Mouse (Mus musculus) intestine, embryonic 16.5 days (tissue): Measurements from ENCODE around the gene Mgst2. TPM values are rescaled to one million over a fixed set of nuclear protein-coding genes. Genes with fewer than 3 reads are reported as not detected.
A peak's percentile ranks its signal among the peaks of the same experiment; 100 is the strongest.

Experiments used
- ATAC-seq: fragments of 200-750 bp; cut with Nextera tagmentation; 2 replicates; pipeline ENCODE4 v1.8.0; 2017; ENCODE audit warnings: moderate TSS enrichment, moderate library complexity
- H3K27ac ChIP-seq: fragments of 300-500 bp; sonication (generic); 2 replicates; pipeline ENCODE4 v1.5.1; 2014; ENCODE audit warnings: mild to moderate bottlenecking, low read length
- H3K27me3 ChIP-seq: fragments of 300-500 bp; sonication (generic); replicated peaks from 2 replicates; pipeline ENCODE4 v1.6.1; 2014; ENCODE audit warnings: low read length, control low read depth, mixed read lengths; ENCODE audit not compliant: control insufficient read depth, insufficient read depth
- H3K36me3 ChIP-seq: fragments of 300-500 bp; sonication (generic); 2 replicates; pipeline ENCODE4 v1.6.1; 2014; ENCODE audit warnings: low read length, control low read depth; ENCODE audit not compliant: control insufficient read depth, insufficient read depth
- H3K4me1 ChIP-seq: fragments of 300-500 bp; sonication (generic); 2 replicates; pipeline ENCODE4 v1.6.1; 2014; ENCODE audit warnings: low read length, control low read depth, mixed read lengths; ENCODE audit not compliant: control insufficient read depth, insufficient read depth
- H3K4me2 ChIP-seq: fragments of 300-500 bp; sonication (generic); 2 replicates; pipeline ENCODE4 v1.6.1; 2014; ENCODE audit warnings: low read depth, low read length, control low read depth
- H3K4me3 ChIP-seq: fragments of 300-500 bp; sonication (generic); 2 replicates; pipeline ENCODE4 v1.5.1; 2014; ENCODE audit warnings: mild to moderate bottlenecking, low read length
- H3K9ac ChIP-seq: fragments of 300-500 bp; sonication (generic); 2 replicates; pipeline ENCODE4 v1.6.1; 2014; ENCODE audit warnings: low read depth, low read length
- H3K9me3 ChIP-seq: fragments of 300-500 bp; sonication (generic); 2 replicates; pipeline ENCODE4 v1.6.1; 2016; ENCODE audit warnings: low read length, control low read depth; ENCODE audit not compliant: control insufficient read depth
- WGBS: fragments of 180-500 bp; shearing (Covaris S2); extraction: QIAGEN DNeasy Blood & Tissue Kit; methylation state at CpG from one replicate; pipeline ENCODE4 v1.1.7; 2014; 5-methylcytosine and 5-hydroxymethylcytosine counted together
- polyA plus RNA-seq: library from polyadenylated mRNA; unstranded; fragments of >200 nt; fragmentation: Nextera tagmentation; extraction: Ambion mirVana; gene quantifications from 2 replicates; pipeline ENCODE4 v1.2.1, GENCODE M21; 2015

Gene Mgst2
- polyA plus RNA-seq, 1 experiment from 2014 or later: 49.8 TPM

DNA sequence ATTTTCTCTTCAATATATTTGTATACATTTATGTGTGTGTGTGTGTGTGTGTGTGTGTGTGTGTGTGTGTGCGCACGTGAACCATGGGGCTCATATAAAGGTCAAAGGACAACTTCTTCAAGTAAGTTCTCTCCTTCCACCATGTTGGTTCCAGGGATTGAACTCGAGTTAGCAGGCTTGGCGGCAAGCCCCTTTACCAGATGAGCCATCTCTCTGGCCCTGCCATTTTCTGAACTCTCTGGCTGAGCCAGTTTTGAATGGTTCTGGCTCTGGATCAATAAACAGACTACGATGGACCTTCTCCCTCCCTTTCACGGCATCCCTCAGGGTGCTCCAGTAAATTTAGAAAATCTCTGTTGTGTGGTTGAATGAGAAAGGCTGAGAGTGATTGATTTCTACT lies 26.6 kb downstream of the Mgst2 start:
- H3K36me3 ChIP-seq: peaks cover 9% of the 10 kb centered on the region; the same call in 1 of the 2 replicates
- WGBS: 77% methylated on average over 6 of the region's 6 CpGs
- H3K9ac ChIP-seq: no peak overlapping the region
- no peak for ATAC-seq
- no peaks in the 10 kb centered on the region for H3K27me3 ChIP-seq
- H3K4me1 ChIP-seq: no peaks in the 10 kb centered on the region
- no peak overlapping the region for H3K4me3 ChIP-seq
- no peak overlapping the region for H3K4me2 ChIP-seq
- H3K27ac ChIP-seq: no peak overlapping the region
- H3K9me3 ChIP-seq: no peaks in the 10 kb centered on the region

DNA sequence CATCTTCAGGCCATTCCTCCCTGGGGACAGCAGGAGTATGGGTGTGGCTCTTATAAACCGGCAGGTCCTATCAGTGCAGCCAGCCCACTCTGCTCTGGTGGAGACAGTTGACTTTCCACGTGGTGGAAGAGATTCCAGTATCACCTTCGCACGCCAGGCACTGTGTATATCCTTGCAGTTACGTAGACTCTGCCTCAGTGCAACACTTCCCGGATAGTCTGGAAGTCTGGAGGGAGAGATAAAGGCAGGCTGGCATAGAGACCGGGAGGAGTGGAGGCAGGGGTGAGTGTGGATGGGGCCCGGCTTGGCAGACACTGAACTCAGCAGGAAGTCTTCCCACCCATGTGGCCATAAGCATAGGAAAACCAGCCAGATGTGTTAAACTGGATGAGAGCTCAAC lies 28.6 kb downstream of the Mgst2 start:
- H3K4me3 ChIP-seq: no peak overlapping the region
- no peaks in the 10 kb centered on the region for H3K9me3 ChIP-seq
- H3K4me1 ChIP-seq: no peaks in the 10 kb centered on the region
- H3K9ac ChIP-seq: no peak overlapping the region
- H3K27ac ChIP-seq: no peak overlapping the region
- peaks cover 9% of the 10 kb centered on the region; the same call in 1 of the 2 replicates for H3K36me3 ChIP-seq
- WGBS: 81% methylated on average over 8 of the region's 8 CpGs
- no peaks in the 10 kb centered on the region for H3K27me3 ChIP-seq
- 0 out of 2 replicates have a peak, but pooled peaks have one; percentile 21 for ATAC-seq
- no peak overlapping the region for H3K4me2 ChIP-seq

DNA sequence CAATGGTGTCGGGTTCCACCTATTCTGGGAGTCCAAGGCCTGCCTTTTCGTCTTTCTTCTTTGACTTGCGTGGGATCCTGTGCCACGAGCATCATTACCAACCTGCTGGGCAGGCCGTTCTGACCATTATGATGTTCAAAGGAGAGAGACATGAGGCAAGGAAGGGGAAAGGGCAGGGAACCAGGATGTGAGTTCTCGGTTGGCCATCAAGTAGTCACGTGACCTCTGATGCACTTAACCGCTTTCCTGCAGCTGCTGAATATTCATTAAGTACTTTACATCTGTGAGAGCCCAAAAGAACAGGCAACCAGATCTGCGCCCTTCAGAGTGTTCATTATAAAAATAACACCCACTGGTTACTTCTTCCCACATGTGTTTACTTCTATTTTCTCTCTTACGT lies 33.0 kb downstream of the Mgst2 start:
- H3K4me3 ChIP-seq: no peak overlapping the region
- no peaks in the 10 kb centered on the region for H3K27me3 ChIP-seq
- H3K4me1 ChIP-seq: no peaks in the 10 kb centered on the region
- no peaks in the 10 kb centered on the region for H3K9me3 ChIP-seq
- H3K9ac ChIP-seq: no peak overlapping the region
- H3K4me2 ChIP-seq: no peak overlapping the region
- H3K27ac ChIP-seq: no peak overlapping the region
- H3K36me3 ChIP-seq: peaks cover 9% of the 10 kb centered on the region; the same call in 1 of the 2 replicates
- ATAC-seq: no peak
- WGBS: 86% methylated on average over 10 of the region's 10 CpGs

DNA sequence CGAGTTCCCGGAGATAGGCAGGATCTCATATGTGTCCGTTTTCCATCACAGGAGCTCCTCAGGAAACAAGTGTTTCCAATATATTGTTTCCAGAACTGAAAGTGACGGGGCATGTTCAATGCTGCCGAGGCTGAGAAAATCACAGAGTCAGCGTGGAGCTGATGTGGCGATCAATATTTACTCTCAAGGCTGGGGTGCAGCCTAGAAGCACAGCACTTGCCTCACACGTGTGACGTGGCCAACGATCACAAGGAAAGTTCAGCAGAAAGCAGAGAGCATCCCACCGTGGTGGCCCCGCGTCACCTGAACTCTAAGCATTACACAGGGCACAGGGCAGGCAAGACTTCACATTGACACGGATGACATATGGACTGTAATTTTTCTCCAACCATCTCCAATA lies 34.4 kb downstream of the Mgst2 start:
- WGBS: 86% methylated on average over 14 of the region's 14 CpGs

DNA sequence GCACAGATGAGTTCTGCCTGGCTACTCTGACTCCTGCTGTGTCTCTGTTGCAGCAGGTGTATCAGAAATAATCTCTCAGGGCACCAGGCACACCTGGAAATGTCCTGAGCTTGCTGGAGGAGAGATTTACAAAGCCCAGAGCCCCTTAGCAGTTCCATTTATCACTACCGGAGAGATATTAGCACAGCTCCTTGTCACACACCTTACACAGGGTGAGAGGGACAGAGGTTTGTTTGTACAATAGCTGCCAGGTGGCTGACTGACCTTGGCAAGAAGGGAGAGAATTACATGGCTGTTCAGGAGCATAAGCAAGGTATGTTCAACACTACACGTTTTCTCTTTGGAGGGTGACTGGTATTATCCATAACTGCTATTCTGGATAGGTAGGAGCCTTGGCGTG lies 35.6 kb downstream of the Mgst2 start:
- Histone ChIP-seq H3K4me2 (no peak overlapping the region), H3K4me1 (peaks cover 6% of the 10 kb centered on the region; the same call in 1 of the 2 replicates), H3K9ac (no peak overlapping the region), H3K4me3 (no peak overlapping the region), H3K27ac (no peak overlapping the region; the same call in 1 of the 2 replicates), H3K9me3 (no peaks in the 10 kb centered on the region), H3K27me3 (no peaks in the 10 kb centered on the region), H3K36me3 (no peaks in the 10 kb centered on the region)
- ATAC-seq: peak; percentile 68
- 67% methylated on average over 3 of the region's 3 CpGs for WGBS

More for the DNA sequence above, 34.4 kb downstream of the Mgst2 start:
- Histone ChIP-seq H3K9me3 (no peaks in the 10 kb centered on the region), H3K36me3 (peaks cover 7% of the 10 kb centered on the region; the same call in 1 of the 2 replicates), H3K4me2 (no peak overlapping the region), H3K27ac (no peak overlapping the region), H3K27me3 (no peaks in the 10 kb centered on the region), H3K4me3 (no peak overlapping the region), H3K4me1 (no peaks in the 10 kb centered on the region), H3K9ac (no peak overlapping the region; the same call in 1 of the 2 replicates)
- ATAC-seq: no peak

DNA sequence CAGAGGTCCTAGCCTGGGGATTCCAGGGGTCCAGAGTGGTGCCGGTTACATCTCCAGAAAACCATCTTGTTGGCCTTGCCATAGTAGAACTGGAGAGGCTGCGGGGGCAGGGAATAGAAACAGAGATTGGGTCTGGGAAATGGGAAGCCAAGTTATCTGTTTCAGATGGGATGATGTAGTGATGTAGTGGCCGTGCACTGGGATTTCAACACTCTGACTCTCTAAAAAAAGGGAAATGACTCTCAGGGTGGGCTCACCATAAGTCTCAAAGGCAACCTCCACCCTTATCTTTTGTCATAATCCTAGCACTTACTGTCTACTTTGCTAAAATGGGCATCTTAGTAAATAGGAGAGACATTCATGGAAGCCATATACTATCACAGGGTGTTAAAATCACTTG lies 37.8 kb downstream of the Mgst2 start:
- no peak for ATAC-seq
- Histone ChIP-seq H3K4me1 (peaks cover 22% of the 10 kb centered on the region), H3K36me3 (no peaks in the 10 kb centered on the region), H3K4me2 (no peak overlapping the region), H3K9me3 (no peaks in the 10 kb centered on the region), H3K27me3 (no peaks in the 10 kb centered on the region), H3K9ac (no peak overlapping the region), H3K27ac (no peak overlapping the region), H3K4me3 (no peak overlapping the region)
- WGBS: 92% methylated on average over 3 of the region's 3 CpGs

DNA sequence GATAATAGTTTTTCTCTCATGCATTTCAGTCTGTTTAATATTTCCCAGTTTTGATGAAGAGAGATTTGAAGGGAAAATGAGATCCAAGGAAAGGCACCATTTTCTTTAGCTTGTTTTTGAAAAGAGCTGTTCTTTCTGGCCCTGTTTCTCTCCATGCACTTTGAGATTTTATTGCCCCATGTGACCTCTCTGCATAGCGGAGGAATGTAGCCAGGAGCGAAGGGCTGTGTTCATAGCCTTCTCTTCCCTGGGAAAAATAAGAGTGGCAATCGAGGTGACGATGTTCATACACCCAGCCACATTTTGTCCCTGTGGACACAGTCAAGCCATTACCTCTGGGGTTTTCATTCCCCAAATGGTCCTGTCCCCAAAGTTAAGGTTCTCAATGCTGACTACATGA lies 40.0 kb downstream of the Mgst2 start:
- H3K9ac ChIP-seq: no peak overlapping the region
- no peaks in the 10 kb centered on the region for H3K27me3 ChIP-seq
- peaks cover 22% of the 10 kb centered on the region for H3K4me1 ChIP-seq
- H3K27ac ChIP-seq: peak overlapping the region; percentile 8; the same call in 1 of the 2 replicates
- 40% methylated on average over 4 of the region's 4 CpGs for WGBS
- H3K9me3 ChIP-seq: no peaks in the 10 kb centered on the region
- H3K4me2 ChIP-seq: no peak overlapping the region
- H3K36me3 ChIP-seq: no peaks in the 10 kb centered on the region
- peak; percentile 41; the same call in 1 of the 2 replicates for ATAC-seq
- H3K4me3 ChIP-seq: no peak overlapping the region

DNA sequence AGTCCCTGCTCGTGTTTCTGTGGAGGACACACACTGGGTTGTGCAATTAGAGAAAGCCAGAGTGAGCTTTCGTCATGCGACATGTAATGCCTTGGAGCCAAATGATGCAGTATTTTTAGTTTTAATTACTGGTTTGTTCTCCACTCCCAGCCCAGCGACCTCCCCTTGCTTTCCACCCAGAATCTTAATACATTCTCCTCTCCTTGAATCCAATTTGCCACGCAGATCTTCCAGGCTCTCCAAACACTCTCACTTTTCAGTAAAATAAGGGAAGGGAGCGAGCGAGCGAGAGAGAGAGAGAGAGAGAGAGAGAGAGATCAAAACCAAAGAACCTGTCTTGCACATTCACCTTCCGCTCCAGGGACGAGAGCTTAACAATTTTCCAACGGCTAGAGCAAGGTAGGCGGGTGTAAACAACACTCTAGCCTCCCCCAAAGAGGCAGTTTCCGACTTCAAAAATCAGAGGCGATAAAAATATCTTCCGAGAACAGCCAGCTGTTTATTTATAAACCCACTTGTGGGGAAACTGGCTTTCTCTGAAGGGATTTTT lies 40.6 kb downstream of the Mgst2 start:
- peak overlapping the region; percentile 47 for H3K4me3 ChIP-seq
- H3K36me3 ChIP-seq: no peaks in the 10 kb centered on the region
- peak overlapping the region; percentile 76 for H3K4me2 ChIP-seq
- peak overlapping the region; percentile 66 for H3K9ac ChIP-seq
- H3K27me3 ChIP-seq: no peaks in the 10 kb centered on the region
- 27% methylated on average over 15 of the region's 15 CpGs for WGBS
- H3K27ac ChIP-seq: no peak overlapping the region; the same call in 1 of the 2 replicates
- ATAC-seq: no peak
- H3K4me1 ChIP-seq: peaks cover 22% of the 10 kb centered on the region
- no peaks in the 10 kb centered on the region for H3K9me3 ChIP-seq

DNA sequence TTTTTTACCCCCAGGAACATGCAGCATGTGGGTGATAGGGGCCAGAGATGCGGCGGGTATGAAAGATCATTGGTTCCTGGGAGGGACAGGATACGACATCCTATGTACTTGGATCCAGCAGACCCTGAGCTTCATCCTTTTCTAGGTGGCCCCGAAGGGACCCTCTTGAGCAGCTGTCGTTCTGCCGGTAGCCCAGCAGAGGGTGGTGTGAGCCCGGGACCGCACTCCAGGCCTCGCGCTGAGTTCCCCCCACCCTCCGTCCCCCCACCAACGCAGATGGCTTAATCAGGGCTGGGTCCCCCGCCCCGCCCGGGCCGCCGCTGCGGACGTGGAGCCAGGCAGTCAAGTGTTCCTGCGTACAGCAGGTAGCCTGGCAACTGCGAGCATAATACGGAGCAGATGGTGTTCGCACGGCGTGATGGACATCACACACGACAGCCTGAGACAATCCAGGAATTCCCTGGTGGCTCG lies 41.2 kb downstream of the Mgst2 start:
- Histone ChIP-seq H3K9me3 (no peaks in the 10 kb centered on the region), H3K36me3 (no peaks in the 10 kb centered on the region), H3K9ac (peak overlapping the region; percentile 66), H3K27ac (peak overlapping the region; percentile 57), H3K4me1 (peaks cover 22% of the 10 kb centered on the region), H3K4me3 (peak overlapping the region; percentile 47), H3K4me2 (peak overlapping the region; percentile 76), H3K27me3 (no peaks in the 10 kb centered on the region)
- peak; percentile 90 for ATAC-seq
- 1% methylated on average over 27 of the region's 27 CpGs for WGBS
